Mouse (Mus musculus) spleen, adult 2 months (tissue): ENCODE results near the gene Adam30.

ENCODE experiments used
- CTCF ChIP-seq: fragments of 200-500 bp; IDR thresholded peaks from 2 replicates; pipeline ENCODE4 v1.5.1; 2011; ENCODE audit warnings: mild to moderate bottlenecking, inconsistent platforms; ENCODE audit not compliant: insufficient read depth, insufficient read length, insufficient replicate concordance; ENCODE audit errors: extremely low read depth
- POLR2A ChIP-seq: fragments of 200-500 bp; IDR thresholded peaks from 2 replicates; pipeline ENCODE4 v1.6.1; 2011; ENCODE audit warnings: low read depth, low read length, inconsistent platforms

DNA sequence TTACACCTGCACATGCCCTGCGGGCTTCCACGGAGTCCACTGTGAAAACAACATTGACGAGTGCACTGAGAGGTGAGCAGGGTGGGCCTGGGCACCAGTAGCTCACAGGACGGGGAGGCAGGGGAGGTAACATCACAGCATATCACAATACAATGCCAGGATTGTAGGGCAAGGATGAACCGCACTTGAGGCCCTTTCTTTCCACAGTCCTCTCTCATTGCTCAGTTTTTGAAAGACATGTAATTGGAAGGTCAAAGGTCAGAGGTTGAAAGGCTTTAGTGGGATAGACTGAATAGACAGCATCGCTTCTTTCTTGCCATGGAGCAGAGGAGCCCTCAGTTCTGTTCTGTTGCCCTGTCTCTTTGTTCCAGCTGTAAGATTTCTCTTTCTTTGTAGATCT lies 39.5 kb upstream of the Adam30 start:
- TF ChIP-seq CTCF (no peak), POLR2A (no peak)
